Mouse (Mus musculus) ES-Bruce4 (cell line): ENCODE data around the gene Foxp1. TPM values are rescaled to one million over a fixed set of nuclear protein-coding genes. Genes with fewer than 3 reads are reported as not detected.

Experiments used
- H3K27ac ChIP-seq: 2 replicates; pipeline ENCODE4 v1.5.1; 2012; ENCODE audit warnings: low read length, inconsistent platforms; ENCODE audit not compliant: insufficient read depth
- H3K27me3 ChIP-seq: 2 replicates; pipeline ENCODE4 v1.6.1; 2012; ENCODE audit warnings: mild to moderate bottlenecking, low read length, inconsistent platforms; ENCODE audit not compliant: control insufficient read depth, poor library complexity, insufficient read depth, severe bottlenecking
- H3K36me3 ChIP-seq: 2 replicates; pipeline ENCODE4 v1.6.1; 2012; ENCODE audit warnings: inconsistent platforms, mild to moderate bottlenecking, low read length, moderate library complexity; ENCODE audit not compliant: control insufficient read depth, poor library complexity, insufficient read depth, severe bottlenecking
- H3K4me1 ChIP-seq: one replicate; pipeline ENCODE4 v1.8.1; 2011; ENCODE audit warnings: low read length; ENCODE audit not compliant: control insufficient read depth, insufficient read depth
- H3K4me3 ChIP-seq: 2 replicates; pipeline ENCODE4 v1.5.1; 2011; ENCODE audit warnings: low read depth, mild to moderate bottlenecking, low read length
- H3K9ac ChIP-seq: 2 replicates; pipeline ENCODE4 v1.6.1; 2012; ENCODE audit warnings: low read depth, mild to moderate bottlenecking, inconsistent platforms; ENCODE audit not compliant: poor library complexity, severe bottlenecking
- H3K9me3 ChIP-seq: replicated peaks from 2 replicates; pipeline ENCODE4 v1.6.1; 2012; ENCODE audit warnings: mild to moderate bottlenecking, low read length, inconsistent platforms; ENCODE audit not compliant: control insufficient read depth, poor library complexity, insufficient read depth, severe bottlenecking
- CTCF ChIP-seq: IDR thresholded peaks from one replicate; pipeline ENCODE4 v1.8.1; 2011; ENCODE audit warnings: low read depth, low read length
- EP300 ChIP-seq: IDR thresholded peaks from 2 replicates; pipeline ENCODE4 v1.6.1; 2011; ENCODE audit warnings: low read depth, low read length; ENCODE audit not compliant: insufficient read depth
- POLR2A ChIP-seq: IDR thresholded peaks from one replicate; pipeline ENCODE4 v1.8.1; 2011; ENCODE audit warnings: low read length; ENCODE audit not compliant: insufficient read depth
- polyA plus RNA-seq: library from polyadenylated mRNA; stranded (reverse); fragments of >200 nt; gene quantifications from 2 replicates; pipeline ENCODE4 v1.2.4, GENCODE M21; 2011; ENCODE audit warnings: low read depth; ENCODE audit not compliant: missing spikeins, insufficient read depth, insufficient read length

Foxp1 gene
- polyA plus RNA-seq, 1 experiment = 33.5 TPM

DNA sequence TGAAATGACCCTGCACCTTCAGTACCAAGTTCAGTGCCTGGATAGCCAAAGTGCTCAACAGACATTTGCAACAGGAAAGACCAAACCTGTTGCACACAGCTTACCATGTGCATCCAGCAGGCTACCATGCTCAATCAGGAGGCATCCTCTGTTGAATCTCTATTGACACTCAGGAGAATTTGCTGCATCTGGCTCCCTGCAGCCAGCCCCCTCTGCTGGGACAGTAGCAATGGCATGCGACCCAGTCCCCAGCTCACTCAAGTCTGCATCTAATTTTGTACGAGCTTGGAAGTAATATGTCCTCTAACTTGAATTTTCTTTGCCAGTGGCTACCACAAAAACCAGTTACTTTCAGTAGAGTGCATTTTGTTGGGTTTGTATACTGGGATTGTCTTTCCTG is 168.2 kb downstream of the Foxp1 start:
- Histone ChIP-seq H3K4me3 (no peak overlapping the region), H3K9ac (no peak overlapping the region), H3K27me3 (no peaks in the 10 kb centered on the region), H3K4me1 (no peaks in the 10 kb centered on the region), H3K36me3 (no peaks in the 10 kb centered on the region), H3K27ac (no peak overlapping the region), H3K9me3 (no peaks in the 10 kb centered on the region)
- TF ChIP-seq EP300 = no peak
- no peak for TF ChIP-seq CTCF
- no peak for TF ChIP-seq POLR2A

DNA sequence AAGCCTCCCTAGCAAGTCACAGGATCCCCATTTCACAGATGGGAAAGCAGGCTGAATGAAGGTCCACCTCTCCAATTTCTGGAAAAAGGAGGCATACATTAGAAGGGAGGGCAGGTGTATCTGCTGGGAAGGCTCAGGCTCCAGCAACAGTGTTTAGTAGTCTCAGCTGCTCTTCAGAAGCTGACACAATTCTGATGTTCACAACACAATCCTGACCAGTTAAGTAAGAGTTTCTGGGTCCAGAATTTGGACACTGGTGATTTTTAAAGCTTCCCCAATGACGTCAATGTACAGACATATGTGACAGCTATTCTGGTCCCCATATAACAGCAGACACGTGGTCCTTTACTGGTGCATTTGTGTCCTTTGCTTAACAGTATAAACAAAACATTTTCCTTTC is 169.1 kb downstream of the Foxp1 start:
- no peak overlapping the region for H3K4me3 ChIP-seq
- H3K27me3 ChIP-seq = no peaks in the 10 kb centered on the region
- H3K36me3 ChIP-seq = no peaks in the 10 kb centered on the region
- H3K4me1 ChIP-seq = no peaks in the 10 kb centered on the region
- H3K9ac ChIP-seq = no peak overlapping the region
- no peak for TF ChIP-seq CTCF
- TF ChIP-seq EP300 = no peak
- no peak for TF ChIP-seq POLR2A
- H3K9me3 ChIP-seq = no peaks in the 10 kb centered on the region
- no peak overlapping the region for H3K27ac ChIP-seq

DNA sequence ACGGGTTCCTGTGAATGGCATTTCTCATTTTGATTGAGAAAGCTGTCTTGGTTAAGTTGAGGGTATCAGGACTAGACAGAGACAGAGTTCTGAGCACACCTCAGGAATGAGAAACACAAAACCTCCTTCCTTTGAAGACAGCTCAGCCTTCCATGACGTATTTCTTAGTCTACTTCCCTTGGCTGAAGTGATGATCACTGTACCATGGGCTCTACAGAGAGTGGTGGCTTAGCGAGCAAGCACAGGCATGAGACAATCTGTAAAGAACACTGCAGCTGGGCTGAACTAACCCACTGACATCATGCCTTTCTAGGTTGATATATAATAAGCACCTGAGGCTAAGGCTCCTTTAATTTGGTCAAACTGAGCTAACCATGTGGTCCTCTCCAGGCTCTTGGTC is 172.0 kb downstream of the Foxp1 start:
- Histone ChIP-seq H3K9ac (no peak overlapping the region), H3K36me3 (no peaks in the 10 kb centered on the region), H3K4me3 (no peak overlapping the region), H3K27me3 (no peaks in the 10 kb centered on the region), H3K27ac (no peak overlapping the region), H3K4me1 (no peaks in the 10 kb centered on the region), H3K9me3 (no peaks in the 10 kb centered on the region)
- TF ChIP-seq EP300 = no peak

DNA sequence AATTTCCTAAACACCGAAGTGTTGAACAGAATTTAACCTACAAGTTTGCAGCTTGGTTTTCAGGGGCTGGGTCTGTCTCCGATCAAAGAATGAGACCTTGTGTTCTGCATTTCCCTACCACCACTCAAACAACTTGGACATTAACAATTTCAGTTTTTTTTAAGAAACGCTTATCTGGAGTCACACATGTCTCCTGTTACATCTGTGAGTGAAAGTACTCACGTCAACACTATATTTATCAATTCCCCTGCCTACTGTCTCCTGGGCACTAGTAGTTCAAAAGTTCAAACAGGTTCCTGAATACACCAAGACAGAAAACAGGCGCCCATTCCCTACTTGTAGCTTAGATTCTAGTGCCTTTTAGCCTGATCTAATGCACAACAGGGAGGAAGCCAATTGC is 172.4 kb downstream of the Foxp1 start:
- no peak overlapping the region for H3K27ac ChIP-seq
- TF ChIP-seq POLR2A = no peak
- no peak for TF ChIP-seq CTCF
- no peak for TF ChIP-seq EP300

DNA sequence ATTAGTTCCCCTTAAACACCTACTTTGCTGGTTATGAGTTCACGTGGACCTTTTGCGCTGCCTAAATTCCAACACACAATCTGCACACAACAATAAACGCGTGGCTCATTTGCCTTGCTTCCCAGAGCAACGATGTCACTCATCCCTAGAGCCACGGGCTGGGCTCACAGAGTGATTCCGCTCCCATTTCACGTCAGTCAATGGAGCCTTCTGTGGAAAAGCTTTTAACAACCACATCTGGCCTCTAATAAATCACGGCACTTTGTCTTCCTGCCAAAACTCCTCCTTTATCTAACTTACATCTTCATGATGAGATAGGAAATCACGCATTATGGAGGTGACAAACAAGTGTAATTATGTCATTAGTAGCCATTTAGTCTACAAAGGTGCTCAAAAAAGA is 174.7 kb downstream of the Foxp1 start:
- no peak for TF ChIP-seq CTCF
- no peak for TF ChIP-seq EP300
- TF ChIP-seq POLR2A = no peak
- H3K4me1 ChIP-seq = no peaks in the 10 kb centered on the region
- no peak overlapping the region for H3K9ac ChIP-seq
- H3K4me3 ChIP-seq = no peak overlapping the region
- no peaks in the 10 kb centered on the region for H3K36me3 ChIP-seq
- no peaks in the 10 kb centered on the region for H3K9me3 ChIP-seq
- H3K27me3 ChIP-seq = no peaks in the 10 kb centered on the region
- H3K27ac ChIP-seq = no peak overlapping the region

More for the DNA sequence above, 172.4 kb downstream of the Foxp1 start:
- no peaks in the 10 kb centered on the region for H3K27me3 ChIP-seq
- H3K4me3 ChIP-seq = no peak overlapping the region
- H3K4me1 ChIP-seq = no peaks in the 10 kb centered on the region
- no peak overlapping the region for H3K9ac ChIP-seq
- H3K36me3 ChIP-seq = no peaks in the 10 kb centered on the region
- H3K9me3 ChIP-seq = no peaks in the 10 kb centered on the region

DNA sequence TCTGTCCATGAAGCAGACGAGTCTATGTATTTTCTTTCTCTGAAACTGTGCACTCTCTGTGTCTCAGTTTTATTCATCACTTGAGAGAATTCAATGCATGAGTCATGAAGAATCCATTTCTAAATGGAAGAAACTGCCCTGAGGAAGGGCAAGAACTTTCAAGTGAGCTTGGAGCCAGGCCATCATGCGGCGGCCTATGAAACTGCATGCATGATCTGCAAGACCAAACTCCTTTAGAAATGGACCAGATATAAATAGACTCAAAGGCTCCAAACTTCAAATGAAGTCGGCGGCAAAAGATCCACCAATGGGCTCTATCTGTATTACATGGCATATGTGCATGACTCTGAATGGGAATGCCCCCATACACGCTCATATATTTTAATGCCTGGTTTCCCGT is 177.6 kb downstream of the Foxp1 start:
- TF ChIP-seq EP300 (no peak), CTCF (no peak), POLR2A (no peak)
- H3K9me3 ChIP-seq = no peaks in the 10 kb centered on the region
- H3K4me1 ChIP-seq = no peaks in the 10 kb centered on the region
- H3K27me3 ChIP-seq = no peaks in the 10 kb centered on the region
- H3K9ac ChIP-seq = no peak overlapping the region
- H3K27ac ChIP-seq = no peak overlapping the region
- H3K36me3 ChIP-seq = no peaks in the 10 kb centered on the region
- no peak overlapping the region for H3K4me3 ChIP-seq

DNA sequence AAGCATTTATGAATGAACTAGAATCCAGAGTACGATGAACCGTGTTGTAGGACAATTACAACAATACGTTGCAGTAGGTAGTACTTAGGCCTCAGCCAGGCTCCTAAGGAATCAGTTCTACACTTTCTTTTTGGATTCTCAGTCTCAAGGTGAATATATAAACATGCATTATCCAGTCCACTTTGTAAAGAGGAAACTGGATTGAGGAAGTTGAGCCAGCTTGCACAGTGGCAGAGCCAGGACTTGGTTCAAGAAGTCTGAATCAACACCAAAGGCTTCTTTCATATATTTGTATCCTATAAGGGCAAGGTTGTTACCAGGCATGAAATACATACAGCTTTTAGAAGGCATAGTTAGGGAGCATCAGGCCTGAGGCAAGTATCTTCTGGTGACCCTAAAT is 178.2 kb downstream of the Foxp1 start:
- Histone ChIP-seq H3K27ac (no peak overlapping the region), H3K4me1 (no peaks in the 10 kb centered on the region), H3K4me3 (no peak overlapping the region), H3K9me3 (no peaks in the 10 kb centered on the region), H3K27me3 (no peaks in the 10 kb centered on the region), H3K36me3 (no peaks in the 10 kb centered on the region), H3K9ac (no peak overlapping the region)
- TF ChIP-seq POLR2A = no peak
- no peak for TF ChIP-seq CTCF
- TF ChIP-seq EP300 = no peak
